Mouse (Mus musculus) hindbrain, postnatal 0 days (tissue): Measurements from ENCODE around the gene Tril. TPM values are rescaled to one million over a fixed set of nuclear protein-coding genes. Genes with fewer than 3 reads are reported as not detected.

Source experiments
- ATAC-seq: fragments of 200-750 bp; cut with Nextera tagmentation; 2 replicates; pipeline ENCODE4 v1.8.0; 2017; ENCODE audit warnings: mild to moderate bottlenecking, moderate TSS enrichment, moderate library complexity
- DNase-seq: peaks from one replicate; pipeline ENCODE4 v3.0.0-alpha.2; 2015; ENCODE audit warnings: low spot score
- H3K27ac ChIP-seq: fragments of 300-500 bp; sonication (generic); 2 replicates; pipeline ENCODE4 v1.5.1; 2014; ENCODE audit warnings: mild to moderate bottlenecking
- H3K27me3 ChIP-seq: fragments of 300-500 bp; sonication (generic); 2 replicates; pipeline ENCODE4 v1.6.1; 2014; ENCODE audit warnings: low read length, mixed read lengths; ENCODE audit not compliant: insufficient read depth
- H3K36me3 ChIP-seq: fragments of 300-500 bp; sonication (generic); 2 replicates; pipeline ENCODE4 v1.6.1; 2014; ENCODE audit warnings: low read length, mixed read lengths; ENCODE audit not compliant: insufficient read depth
- H3K4me1 ChIP-seq: fragments of 300-500 bp; sonication (generic); 2 replicates; pipeline ENCODE4 v1.6.1; 2014; ENCODE audit warnings: antibody characterized with exemption, low read length, mixed read lengths; ENCODE audit not compliant: insufficient read depth
- H3K4me2 ChIP-seq: fragments of 300-500 bp; sonication (generic); 2 replicates; pipeline ENCODE4 v1.6.1; 2014; ENCODE audit warnings: low read depth, mild to moderate bottlenecking, low read length, moderate library complexity, mixed read lengths
- H3K4me3 ChIP-seq: fragments of 300-500 bp; sonication (generic); 2 replicates; pipeline ENCODE4 v1.5.1; 2014; ENCODE audit warnings: low read length
- H3K9ac ChIP-seq: fragments of 300-500 bp; sonication (generic); replicated peaks from 2 replicates; pipeline ENCODE4 v1.6.1; 2014; ENCODE audit warnings: mild to moderate bottlenecking, low read length, moderate library complexity, mixed read lengths
- H3K9me3 ChIP-seq: fragments of 300-500 bp; sonication (generic); 2 replicates; pipeline ENCODE4 v1.6.1; 2016; ENCODE audit warnings: low read length, mixed read lengths
- CTCF ChIP-seq: IDR thresholded peaks from 2 replicates; pipeline ENCODE4 v1.5.1; 2016; ENCODE audit warnings: antibody characterized with exemption, control low read depth, low read depth
- WGBS: fragments of 180-500 bp; shearing (Covaris S2); extraction: QIAGEN DNeasy Blood & Tissue Kit; methylation state at CpG from one replicate; pipeline ENCODE4 v1.1.7; 2014; 5-methylcytosine and 5-hydroxymethylcytosine counted together
- polyA plus RNA-seq: library from polyadenylated mRNA; unstranded; fragments of >200 nt; fragmentation: Nextera tagmentation; extraction: Ambion mirVana; gene quantifications from 2 replicates; pipeline ENCODE4 v1.2.1, GENCODE M21; 2015
- total RNA-seq: library from RNA; depleted of rRNA; stranded (reverse); fragments of >200 nt; gene quantifications from 2 replicates; pipeline ENCODE4 v1.2.3, GENCODE M21; 2014; rRNA removed

Tril gene
- total and polyA plus RNA-seq, 2 experiments from 2014 or later: 35.9 to 73.8 TPM

DNA sequence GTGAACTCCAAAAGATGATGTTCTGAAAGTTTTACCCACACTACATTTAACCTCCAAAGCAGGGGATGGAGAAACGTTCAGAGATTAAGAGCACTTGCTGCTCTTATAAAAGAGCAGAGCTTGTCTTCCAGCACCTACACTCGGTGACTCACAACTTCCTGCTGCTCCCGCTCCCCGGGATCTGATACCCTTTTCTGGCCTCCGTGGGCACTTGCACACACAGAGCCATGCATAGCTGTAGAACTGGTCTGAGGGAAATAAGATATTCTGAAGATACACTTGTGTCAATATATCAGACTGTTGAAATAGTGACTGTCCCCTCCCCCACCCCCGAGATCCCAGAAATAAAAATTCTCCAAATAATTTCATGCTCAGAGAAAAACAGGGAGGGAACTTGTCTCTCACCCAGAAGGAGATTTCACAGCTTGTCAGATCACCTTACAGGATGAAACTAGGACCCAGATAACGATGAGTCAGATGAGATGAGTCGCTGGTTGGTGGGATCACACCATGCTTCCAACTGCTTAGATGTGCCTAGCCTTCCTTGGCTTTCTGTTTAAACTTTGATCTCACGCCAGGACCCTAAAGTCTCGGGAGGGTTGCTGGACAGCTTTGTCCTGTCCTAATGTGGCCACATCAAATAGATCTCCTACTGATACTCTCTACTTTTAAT lies 54.3 kb downstream of the Tril start:
- Histone ChIP-seq H3K36me3 (no peaks in the 10 kb centered on the region), H3K4me2 (no peak overlapping the region), H3K4me3 (no peak overlapping the region), H3K9me3 (no peaks in the 10 kb centered on the region), H3K27me3 (no peaks in the 10 kb centered on the region), H3K27ac (no peak overlapping the region), H3K9ac (no peak overlapping the region), H3K4me1 (no peaks in the 10 kb centered on the region)
- DNase-seq (no peak), ATAC-seq (no peak)
- TF ChIP-seq CTCF: no peak
- 67% methylated on average over 10 of the region's 10 CpGs for WGBS

DNA sequence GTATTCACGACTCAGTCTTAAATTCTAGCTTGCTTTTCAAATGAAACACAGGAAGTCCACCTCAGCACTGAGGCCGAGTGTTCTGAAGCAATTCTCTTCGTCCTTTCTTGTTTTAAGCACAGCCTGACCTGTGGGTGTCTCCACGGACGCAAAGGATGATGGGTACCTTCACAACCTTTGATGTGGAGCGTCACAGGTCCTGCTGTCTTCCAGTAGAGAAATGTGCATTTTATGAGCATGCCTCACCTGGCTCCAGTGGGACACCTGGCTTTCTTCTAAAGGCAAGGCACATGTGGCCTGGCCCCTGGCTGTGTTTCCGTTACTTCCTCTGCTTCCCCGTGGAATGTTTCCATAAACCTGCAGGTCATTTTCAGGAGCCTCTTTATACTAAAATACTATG lies 54.9 kb downstream of the Tril start:
- ATAC-seq (no peak), DNase-seq (no peak)
- no peaks in the 10 kb centered on the region for H3K36me3 ChIP-seq
- TF ChIP-seq CTCF: no peak
- H3K27ac ChIP-seq: no peak overlapping the region
- H3K4me1 ChIP-seq: no peaks in the 10 kb centered on the region
- H3K9me3 ChIP-seq: no peaks in the 10 kb centered on the region
- H3K9ac ChIP-seq: no peak overlapping the region
- 75% methylated on average over 8 of the region's 8 CpGs for WGBS
- no peak overlapping the region for H3K4me2 ChIP-seq
- H3K27me3 ChIP-seq: no peaks in the 10 kb centered on the region
- H3K4me3 ChIP-seq: no peak overlapping the region

Other genes with a start within 250 kb of the Tril start
- not detected in 2 replicates for gene Cpvl, start 157.8 kb upstream of the Tril start, total RNA-seq
- gene Cpvl, start 157.8 kb upstream of the Tril start, polyA plus RNA-seq: 0.15 and 0.19 TPM in 2 replicates
- 35.4 and 43.8 TPM in 2 replicates for gene Chn2, start 218.7 kb upstream of the Tril start, total RNA-seq
- gene Chn2, start 218.7 kb upstream of the Tril start, polyA plus RNA-seq: 19.8 and 21.2 TPM in 2 replicates